Mouse (Mus musculus) cerebellum, adult 2 months (tissue): ENCODE data around the gene Bahcc1. TPM values are rescaled to one million over a fixed set of nuclear protein-coding genes. Genes with fewer than 3 reads are reported as not detected.

Experiments
- DNase-seq, 2 experiments: peaks; one replicate each; pipeline ENCODE4 v3.0.0; 2021
- H3K27ac ChIP-seq: fragments of 200-500 bp; 2 replicates; pipeline ENCODE4 v1.5.1; 2012; ENCODE audit warnings: low read length, control low read depth, inconsistent platforms; ENCODE audit not compliant: insufficient read depth
- H3K27me3 ChIP-seq: fragments of 200-500 bp; 2 replicates; pipeline ENCODE4 v1.6.1; 2012; ENCODE audit warnings: inconsistent platforms, mild to moderate bottlenecking, low read length, moderate library complexity; ENCODE audit not compliant: control insufficient read depth, insufficient read depth
- H3K4me1 ChIP-seq: fragments of 200-500 bp; 2 replicates; pipeline ENCODE4 v1.6.1; 2011; ENCODE audit warnings: low read length; ENCODE audit not compliant: control insufficient read depth, insufficient read depth
- H3K4me3 ChIP-seq: fragments of 200-500 bp; replicated peaks from 2 replicates; pipeline ENCODE3; 2011; ENCODE audit warnings: mild to moderate bottlenecking, low read depth, low read length, control low read depth; ENCODE audit not compliant: insufficient read depth
- CTCF ChIP-seq: fragments of 200-500 bp; IDR thresholded peaks from 2 replicates; pipeline ENCODE4 v1.5.1; 2011; ENCODE audit warnings: low read depth, mild to moderate bottlenecking, control low read depth, low read length, moderate library complexity, borderline replicate concordance; ENCODE audit not compliant: insufficient read depth
- POLR2A ChIP-seq: fragments of 200-500 bp; IDR thresholded peaks from 2 replicates; pipeline ENCODE4 v1.6.1; 2011; ENCODE audit warnings: low read length, control low read depth, borderline replicate concordance; ENCODE audit not compliant: insufficient read depth
- WGBS: fragments of 180-500 bp; shearing (Covaris S2); methylation state at CpG from one replicate; pipeline ENCODE4 v1.1.7; 2018; 5-methylcytosine and 5-hydroxymethylcytosine counted together
- polyA plus RNA-seq: library from polyadenylated mRNA; depleted of rRNA; stranded (reverse); fragments of >200 nt; gene quantifications from 2 replicates; pipeline ENCODE4 v1.2.3, GENCODE M21; 2012

Bahcc1 gene
- polyA plus RNA-seq, 1 experiment, result 17.6 TPM

DNA sequence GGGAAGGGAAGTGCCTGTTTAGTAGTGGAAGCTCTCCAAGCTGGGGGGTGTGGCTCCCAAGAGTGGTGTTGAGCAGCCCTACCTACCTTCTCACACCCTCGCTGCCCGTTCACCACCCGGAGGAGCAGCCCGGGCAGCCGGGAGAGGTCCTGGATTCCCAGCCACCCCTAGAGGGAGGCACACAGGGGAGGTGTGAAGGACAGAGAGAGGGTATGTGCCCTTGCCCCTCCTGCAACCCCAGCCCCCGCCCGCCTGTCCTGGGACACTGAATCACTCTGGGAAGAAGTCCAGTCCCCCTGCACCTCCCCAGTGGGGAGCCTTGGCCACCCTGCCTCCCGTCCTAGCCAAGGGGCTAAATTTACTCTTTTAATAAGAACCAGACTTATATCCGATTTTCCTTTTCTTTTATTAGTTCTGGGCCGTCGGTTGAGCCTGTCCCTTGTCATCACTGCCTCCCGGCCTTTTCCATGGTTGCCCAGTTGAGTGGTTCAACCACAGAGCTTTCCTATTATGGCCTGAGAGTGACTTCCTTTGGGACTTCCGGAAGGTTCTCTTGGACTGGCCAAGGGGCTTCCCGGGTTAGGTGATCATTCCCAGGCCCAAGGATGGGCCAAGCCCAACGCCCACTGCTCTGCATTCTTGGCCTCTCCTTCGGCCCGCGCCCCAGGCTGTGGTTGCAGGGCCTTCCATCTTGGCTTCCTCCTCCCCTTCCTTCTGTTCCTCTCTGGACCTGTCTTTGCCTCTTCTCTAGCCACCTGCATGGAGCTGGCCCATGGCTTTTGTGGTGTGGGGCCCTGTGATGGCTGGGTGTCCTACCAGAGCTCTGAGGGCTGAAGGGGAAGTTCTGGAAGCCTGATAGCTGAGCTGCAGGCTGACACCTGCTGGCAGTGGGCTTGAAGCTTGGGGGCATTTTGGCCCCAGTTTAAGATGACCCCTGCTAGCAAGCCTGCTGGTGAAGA is 18.5 kb downstream of the Bahcc1 start:
- no peak for TF ChIP-seq CTCF
- TF ChIP-seq POLR2A, result no peak
- DNase-seq, result no peak
- H3K4me1 ChIP-seq, result peaks cover 47% of the 10 kb centered on the region
- no peaks in the 10 kb centered on the region for H3K27me3 ChIP-seq
- H3K27ac ChIP-seq, result no peak overlapping the region
- no peak overlapping the region for H3K4me3 ChIP-seq
- 78% methylated on average over 18 of the region's 18 CpGs for WGBS

DNA sequence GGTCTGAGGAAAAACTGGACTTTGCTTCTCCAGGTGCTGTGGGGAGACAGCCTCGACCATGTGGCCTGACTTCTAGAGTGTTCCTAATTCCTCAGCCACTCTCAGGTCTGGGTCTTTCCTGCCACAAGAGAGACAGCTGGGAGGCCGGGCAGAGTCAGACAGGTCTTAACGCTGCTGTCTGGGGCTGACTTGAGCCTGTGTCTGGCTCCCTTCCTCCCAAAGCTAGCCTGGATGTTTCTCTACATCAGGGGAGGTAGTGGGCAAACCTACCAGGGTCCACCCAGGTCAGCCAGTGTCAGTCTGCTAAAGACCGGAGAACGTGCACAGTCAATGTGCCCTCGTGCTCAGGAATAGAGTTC is 19.2 kb downstream of the Bahcc1 start:
- H3K27ac ChIP-seq, result no peak overlapping the region
- H3K4me3 ChIP-seq, result no peak overlapping the region
- no peak for DNase-seq
- no peaks in the 10 kb centered on the region for H3K27me3 ChIP-seq
- WGBS, result 91% methylated on average over 6 of the region's 6 CpGs
- H3K4me1 ChIP-seq, result peaks cover 53% of the 10 kb centered on the region
- TF ChIP-seq CTCF, result no peak
- TF ChIP-seq POLR2A, result no peak

DNA sequence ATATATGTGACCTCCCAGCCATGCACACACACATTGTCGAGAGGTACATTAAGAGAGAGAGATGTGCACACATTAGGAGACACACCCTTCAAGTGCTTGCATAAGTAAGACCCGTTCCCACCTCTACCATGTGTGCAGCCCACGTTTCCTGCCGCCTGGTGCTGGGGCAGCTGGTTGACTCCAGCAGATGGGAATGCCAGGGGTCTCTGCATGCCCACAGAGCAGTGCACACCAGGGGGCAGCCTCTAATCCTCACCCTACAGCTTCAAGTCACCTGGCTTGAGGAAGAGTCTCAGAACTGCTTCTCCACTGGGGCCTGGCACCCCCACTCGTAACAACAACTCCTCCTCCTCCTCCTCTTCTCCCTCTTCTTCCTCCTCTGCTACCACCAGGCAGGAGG is 19.7 kb downstream of the Bahcc1 start:
- H3K4me3 ChIP-seq, result no peak overlapping the region
- TF ChIP-seq POLR2A (no peak), CTCF (no peak)
- 70% methylated on average over 5 of the region's 5 CpGs for WGBS
- no peaks in the 10 kb centered on the region for H3K27me3 ChIP-seq
- no peak overlapping the region for H3K27ac ChIP-seq
- no peak for DNase-seq
- peaks cover 58% of the 10 kb centered on the region for H3K4me1 ChIP-seq

- Histone ChIP-seq H3K4me3 (no peak overlapping the region), H3K4me1 (peaks cover 61% of the 10 kb centered on the region), H3K27me3 (no peaks in the 10 kb centered on the region), H3K27ac (no peak overlapping the region)
- WGBS, result 53% methylated on average over 12 of the region's 12 CpGs
- DNase-seq, result peak in 1 of 2 experiments; percentile 40
- TF ChIP-seq POLR2A (no peak), CTCF (no peak)
Observed at GRCm38 (mm10) chr11:120252843-120253645, 20.3 kb downstream of the Bahcc1 start.

DNA sequence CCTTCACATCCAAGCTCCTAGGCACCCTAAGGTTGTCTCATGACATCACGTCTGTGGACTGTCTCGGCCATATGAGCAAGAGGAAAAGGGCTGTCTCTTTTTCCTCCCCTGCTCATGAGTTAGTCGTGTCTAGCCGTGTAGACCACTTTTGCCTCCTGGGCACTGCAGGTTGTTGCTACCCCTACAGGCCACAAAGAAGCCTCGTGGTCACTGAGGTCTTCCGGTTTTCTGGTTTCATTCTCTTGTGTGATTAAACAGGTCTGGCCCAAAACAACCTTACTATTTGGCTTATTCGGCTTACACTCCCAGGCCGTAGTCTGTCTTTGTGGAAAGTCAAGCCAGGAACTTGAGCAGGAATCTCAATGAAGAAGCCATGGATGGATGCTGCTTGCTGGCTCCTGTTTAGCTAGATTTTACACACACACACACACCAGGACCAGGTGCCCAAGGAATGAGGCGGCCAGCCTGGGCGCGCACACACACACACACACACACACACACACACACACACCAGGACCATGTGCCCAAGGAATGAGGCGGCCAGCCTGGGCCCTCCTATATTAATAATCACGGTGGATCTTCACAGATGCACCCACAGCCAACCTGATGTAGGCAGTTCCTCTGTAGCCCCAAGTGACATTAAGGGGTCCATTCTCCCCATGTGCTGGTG is 21.0 kb downstream of the Bahcc1 start:
- 89% methylated on average over 13 of the region's 13 CpGs for WGBS
- no peaks in the 10 kb centered on the region for H3K27me3 ChIP-seq
- H3K4me3 ChIP-seq, result no peak overlapping the region
- no peak for DNase-seq
- H3K4me1 ChIP-seq, result peaks cover 61% of the 10 kb centered on the region
- TF ChIP-seq CTCF (no peak), POLR2A (no peak)
- H3K27ac ChIP-seq, result no peak overlapping the region

- Histone ChIP-seq H3K4me3 (no peak overlapping the region), H3K27me3 (no peaks in the 10 kb centered on the region), H3K4me1 (peaks cover 61% of the 10 kb centered on the region), H3K27ac (no peak overlapping the region)
- no peak for DNase-seq
- no peak for TF ChIP-seq CTCF
- TF ChIP-seq POLR2A, result no peak
- 52% methylated on average over 11 of the region's 11 CpGs for WGBS
Observed at GRCm38 (mm10) chr11:120254420-120254819, 21.7 kb downstream of the Bahcc1 start.

GRCm38 (mm10) chr11:120255038-120255437 is 22.3 kb downstream of the Bahcc1 start:
- peaks cover 68% of the 10 kb centered on the region for H3K4me1 ChIP-seq
- 2% methylated on average over 6 of the region's 6 CpGs for WGBS
- TF ChIP-seq POLR2A (no peak), CTCF (no peak)
- H3K4me3 ChIP-seq, result no peak overlapping the region
- DNase-seq, result peak; percentile 91 to 96
- no peak overlapping the region for H3K27ac ChIP-seq
- H3K27me3 ChIP-seq, result no peaks in the 10 kb centered on the region
